Mouse (Mus musculus) fibroblast of lung, adult 2 months (primary cell): ENCODE results near the gene Pigr.

ENCODE experiments used
- DNase-seq: peaks from one replicate; pipeline ENCODE4 v3.0.0-alpha.2; 2011; ENCODE audit warnings: low read depth

The Pigr gene

DNA sequence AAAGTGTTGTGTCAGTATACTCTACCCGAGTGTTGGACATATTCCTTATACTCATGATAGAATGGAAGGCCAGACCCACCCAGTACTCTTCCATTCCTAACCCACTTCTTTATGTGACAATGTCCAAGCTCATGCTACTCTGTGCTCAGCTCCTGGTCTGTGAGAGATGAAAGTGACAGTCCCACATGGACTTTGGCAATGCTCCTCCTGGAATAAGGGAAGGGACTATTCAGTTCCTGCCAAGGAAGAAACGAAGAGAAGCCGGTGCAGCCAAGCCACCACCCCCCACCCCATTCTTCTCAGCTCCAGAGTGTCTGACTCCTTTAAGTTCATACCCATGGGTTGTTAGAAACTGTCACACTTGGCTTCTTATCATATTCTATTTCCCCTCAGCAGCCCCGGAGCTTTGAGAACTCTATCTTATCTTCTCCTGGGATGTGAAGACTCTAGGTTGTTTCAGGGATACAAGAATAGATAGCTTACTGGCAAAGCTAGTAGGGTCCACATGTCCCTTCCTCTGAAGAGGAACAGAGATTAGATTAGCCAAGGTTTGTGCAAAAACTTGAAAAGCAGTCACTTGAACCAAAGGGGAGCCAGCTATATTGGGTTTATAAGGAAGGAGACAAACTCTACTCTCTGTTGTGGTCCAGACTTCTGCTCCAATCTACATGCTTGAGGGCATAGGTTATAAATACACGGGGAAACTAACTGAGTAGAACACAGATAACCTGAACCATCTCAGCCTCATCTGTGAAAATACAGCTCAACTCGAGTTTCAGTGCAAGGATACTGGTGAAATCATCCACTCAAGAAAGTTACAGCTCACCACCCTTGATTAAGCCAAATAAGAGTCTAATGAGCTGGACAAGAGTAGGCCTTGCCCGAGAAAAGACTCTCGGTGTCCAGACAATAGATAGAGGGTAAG lies 3.7 kb downstream of the Pigr start:
- DNase-seq, result no peak

DNA sequence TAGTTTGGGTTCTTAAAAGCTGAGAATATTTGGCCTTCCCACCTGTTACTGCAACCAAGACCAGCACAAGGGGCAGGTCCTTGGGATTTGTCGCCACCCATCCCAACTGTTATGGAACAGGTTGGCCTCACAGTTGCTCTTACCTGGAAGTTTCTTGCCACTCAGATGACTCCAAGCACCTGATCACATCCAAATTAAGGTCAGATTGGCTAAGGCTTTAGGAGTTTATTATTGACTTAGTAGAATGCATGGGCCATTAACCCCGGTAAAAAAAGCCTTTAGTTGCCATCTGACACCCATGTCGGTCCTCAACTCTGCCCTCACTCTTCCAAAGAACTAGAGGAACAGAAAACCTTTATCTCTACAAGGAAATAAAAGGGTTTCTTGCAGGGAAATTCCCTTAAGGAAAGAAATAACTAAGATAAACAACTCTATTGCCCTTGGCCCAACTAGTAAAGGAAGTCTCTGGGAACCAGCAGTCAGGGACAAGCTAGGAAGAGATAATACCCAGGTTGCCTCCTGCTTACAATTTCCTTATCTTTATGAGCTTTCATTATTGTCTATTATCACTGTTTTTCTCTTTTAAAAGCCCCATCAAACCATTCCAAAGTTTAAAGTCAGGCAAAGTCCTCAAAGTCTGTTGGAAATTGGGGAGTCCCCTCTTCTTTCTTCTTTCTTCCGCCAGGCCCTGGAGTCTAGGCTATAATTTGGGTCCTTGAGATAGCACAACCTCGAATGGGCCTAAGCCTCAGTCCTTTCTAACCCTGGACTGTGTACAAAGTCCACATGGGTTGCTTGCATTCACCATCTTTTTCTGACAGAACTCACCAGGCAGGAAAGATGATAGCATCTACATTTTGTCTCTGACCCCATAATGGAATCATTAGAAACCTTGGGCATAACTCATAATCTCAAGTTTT lies 6.0 kb downstream of the Pigr start:
- no peak for DNase-seq

DNA sequence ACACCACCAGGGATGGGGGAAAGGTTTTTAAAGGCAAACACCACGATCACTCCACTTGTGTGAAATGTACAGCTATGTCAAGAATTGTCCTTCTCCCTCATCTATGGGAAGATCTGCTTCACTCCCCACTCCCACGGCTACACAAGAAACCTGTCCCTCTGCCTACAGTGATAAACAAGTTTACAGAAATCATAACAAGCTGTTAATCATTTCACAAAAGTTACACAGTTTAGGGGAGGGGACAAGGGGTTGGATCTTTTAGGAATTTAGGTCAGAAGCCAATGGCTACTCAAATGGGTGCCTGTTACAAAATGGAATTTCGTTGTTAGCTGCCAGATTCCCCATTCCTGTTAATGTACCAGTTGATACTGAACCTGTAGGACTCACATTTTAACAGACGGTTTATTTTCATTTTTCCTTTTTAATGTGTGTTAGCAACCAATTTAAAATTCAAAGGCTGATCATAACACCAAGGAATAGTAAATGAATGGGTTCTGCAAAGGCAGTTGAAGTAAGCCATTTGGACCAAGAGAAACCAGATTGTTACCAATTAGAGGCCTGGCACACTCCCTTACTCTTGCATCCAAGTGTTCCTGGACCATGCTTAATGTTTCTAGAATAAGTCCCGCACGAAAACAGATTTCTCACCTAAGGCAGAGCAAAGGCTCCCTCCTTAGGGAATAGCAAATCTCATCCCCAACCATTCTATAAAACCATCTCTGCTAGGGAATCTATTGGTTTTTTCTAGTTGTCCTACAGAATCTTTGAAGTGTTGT lies 8.9 kb downstream of the Pigr start:
- DNase-seq, result no peak

DNA sequence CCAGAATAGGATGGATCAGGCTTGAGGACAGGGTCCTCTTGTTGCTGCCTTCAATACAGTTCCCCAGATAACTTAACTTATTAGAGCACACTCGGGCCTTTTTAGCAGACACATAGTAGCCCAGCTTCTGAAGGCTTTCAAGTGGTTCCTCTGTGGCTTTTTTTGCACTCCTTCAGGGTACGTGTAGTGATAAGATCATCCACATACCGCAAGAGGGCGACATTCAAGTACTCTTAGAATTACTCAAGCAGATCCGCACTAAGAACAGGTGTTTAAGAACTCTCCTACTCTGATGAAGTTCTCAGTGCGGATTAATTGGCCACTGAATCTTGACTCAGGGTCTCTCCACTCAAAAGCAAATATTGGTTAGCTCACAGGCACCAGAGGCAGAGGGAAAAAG lies 11.8 kb downstream of the Pigr start:
- no peak for DNase-seq

DNA sequence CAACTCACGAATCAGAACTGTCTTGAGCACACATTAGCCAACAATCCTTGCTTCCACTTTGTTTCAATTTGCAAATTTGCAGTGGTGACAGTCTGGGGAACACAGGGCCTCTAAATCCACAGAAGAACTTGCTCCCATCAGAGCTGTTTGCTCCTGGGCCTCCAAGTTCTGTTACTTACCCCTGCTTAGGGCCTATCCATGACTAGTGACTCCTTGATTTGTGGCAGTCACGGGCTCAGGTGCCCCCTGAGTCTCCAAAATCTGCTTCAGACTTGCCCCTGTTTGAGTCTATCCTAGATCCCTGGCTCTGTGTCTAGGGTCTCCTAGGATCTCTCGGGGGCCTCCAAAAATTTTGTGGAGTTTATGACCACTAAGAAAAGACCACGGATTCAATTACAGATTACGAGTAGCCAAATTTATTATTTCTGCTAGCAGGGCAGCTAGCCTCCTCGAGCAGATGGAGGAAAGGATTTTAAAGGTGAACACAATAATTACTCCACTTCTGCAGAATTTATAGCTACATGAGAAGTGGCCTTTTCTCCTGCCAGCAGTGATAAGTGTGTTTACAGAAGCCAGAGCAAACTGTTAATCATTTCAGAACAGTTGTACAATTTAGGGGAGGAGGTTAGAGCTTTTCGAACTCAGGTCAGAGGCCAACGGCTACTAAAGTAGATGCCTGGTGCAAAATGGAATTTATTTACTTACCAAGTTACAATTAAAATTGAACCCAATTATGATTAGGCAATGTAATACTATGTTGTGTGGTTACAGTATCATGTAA lies 14.3 kb downstream of the Pigr start:
- no peak for DNase-seq

DNA sequence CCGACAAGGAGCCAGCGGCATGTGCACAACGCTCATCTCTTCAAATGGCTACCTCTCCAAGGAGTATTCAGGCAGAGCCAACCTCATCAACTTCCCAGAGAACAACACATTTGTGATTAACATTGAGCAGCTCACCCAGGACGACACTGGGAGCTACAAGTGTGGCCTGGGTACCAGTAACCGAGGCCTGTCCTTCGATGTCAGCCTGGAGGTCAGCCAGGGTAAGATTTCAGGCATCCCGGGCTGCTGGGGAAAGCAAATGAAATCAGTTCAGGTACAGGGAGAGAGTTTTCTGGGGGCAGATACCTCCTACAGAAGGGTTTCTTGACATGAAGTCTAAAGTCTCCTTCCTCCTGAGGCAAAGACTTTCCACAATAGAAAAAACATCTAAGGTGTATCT lies 15.1 kb downstream of the Pigr start:
- no peak for DNase-seq

DNA sequence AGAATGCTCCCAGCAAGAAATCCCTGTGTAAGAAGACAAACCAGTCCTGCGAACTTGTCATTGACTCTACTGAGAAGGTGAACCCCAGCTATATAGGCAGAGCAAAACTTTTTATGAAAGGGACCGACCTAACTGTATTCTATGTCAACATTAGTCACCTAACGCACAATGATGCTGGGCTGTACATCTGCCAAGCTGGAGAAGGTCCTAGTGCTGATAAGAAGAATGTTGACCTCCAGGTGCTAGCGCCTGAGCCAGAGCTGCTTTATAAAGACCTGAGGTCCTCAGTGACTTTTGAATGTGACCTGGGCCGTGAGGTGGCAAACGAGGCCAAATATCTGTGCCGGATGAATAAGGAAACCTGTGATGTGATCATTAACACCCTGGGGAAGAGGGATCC lies 18.0 kb downstream of the Pigr start:
- DNase-seq, result no peak

DNA sequence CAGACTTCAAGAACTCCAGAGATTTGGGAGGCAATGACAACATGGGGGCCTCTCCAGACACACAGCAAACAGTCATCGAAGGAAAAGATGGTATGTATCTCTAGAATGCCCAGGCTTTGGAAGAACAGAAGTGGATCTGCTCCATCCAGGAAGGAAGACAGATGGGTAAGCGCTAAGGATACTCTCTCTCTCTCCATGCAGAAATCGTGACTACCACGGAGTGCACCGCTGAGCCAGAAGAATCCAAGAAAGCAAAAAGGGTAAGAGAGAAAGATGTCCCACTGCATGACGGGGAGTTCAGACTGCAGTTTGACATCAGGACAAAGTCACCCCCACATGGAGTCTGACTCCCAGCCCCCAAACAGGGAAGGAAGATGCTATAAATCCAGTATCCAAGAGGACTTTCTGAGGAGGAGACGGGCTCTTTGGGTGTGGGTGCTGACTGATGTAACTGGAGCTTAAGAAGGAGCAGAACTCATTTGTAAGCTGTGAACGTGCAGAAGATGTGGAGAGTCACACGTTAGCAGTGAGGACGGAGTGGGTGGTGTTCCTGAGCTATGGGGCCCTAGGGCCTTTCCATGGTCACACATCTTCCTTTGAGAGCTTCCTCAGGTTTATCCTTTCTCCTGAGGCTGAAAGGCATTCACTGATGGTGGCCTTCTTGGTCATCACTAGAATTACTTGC lies 23.2 kb downstream of the Pigr start:
- DNase-seq, result no peak

DNA sequence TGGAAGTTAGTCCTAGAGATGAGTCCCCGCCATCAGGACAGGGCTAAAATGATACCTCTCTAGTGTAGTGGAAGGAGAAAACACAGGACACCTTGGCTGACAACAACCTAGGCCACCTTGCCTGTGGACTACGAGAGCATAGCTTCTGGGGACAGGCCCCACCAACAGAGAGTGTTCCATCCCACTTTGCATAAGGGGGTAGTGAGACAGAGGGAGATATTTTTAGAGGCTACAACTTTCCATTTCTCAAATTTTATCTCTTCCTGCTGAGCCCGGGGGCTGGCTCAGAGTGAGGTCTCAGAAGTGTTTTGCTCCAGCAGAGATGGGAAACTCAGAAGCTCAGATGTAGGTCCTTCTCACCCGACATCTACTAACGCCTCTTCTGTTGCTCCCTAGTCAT lies 23.9 kb downstream of the Pigr start:
- DNase-seq, result no peak

DNA sequence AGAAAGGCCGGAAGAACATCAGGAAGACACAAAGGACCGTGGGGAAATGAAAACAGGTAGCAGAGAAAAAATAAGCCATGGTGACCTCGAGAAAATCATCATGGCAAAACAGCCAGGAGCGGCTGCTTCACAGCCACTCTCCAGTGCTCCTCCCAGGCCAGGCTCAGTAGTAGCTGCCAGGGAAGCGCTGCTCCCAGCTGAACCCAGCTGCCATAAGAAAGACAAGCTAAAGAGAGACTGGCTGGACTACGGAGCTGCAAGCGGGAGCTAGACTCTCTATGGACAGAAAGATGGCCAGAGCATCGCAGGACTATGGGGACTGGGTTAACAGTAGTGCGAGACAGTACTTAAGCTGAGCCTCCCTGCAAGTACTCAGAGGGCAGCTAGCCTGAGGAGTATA lies 28.3 kb downstream of the Pigr start:
- no peak for DNase-seq

DNA sequence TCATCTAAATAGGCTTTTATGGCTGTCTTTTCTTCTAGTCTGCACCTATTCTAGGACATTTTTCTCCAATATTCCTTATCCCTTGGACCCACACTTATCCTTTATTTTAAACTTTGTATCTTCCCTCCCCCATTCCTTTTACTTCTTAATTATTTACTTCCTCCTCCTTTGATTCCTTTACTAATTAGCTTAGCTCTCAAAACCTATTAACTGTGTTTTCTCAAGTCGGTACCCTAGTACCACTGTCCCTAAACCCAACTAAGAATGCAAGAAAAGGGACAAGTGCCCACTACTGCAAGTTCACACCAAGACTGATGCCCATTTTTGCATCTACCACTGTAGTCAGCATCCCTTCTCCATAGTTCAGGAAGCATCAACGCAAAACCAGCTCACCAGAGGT lies 29.2 kb downstream of the Pigr start:
- no peak for DNase-seq

DNA sequence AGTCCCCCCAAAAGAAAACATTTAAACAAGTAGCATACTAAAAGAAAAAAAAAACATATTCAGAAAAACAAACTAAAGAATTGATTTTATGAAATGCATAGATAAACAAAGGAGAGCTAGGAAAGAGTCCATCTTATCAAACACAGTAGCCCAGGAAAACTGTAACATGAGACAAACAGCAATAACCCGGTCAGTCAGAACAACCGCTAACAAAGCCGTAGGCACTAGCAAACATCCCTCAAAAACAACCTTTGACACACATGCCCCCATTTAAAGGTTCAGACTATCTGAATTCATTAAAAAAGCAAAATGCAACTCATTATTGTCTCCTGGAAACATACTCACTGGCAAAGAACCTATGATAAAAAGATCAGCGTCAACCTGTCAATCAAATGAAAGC lies 31.0 kb downstream of the Pigr start:
- no peak for DNase-seq

DNA sequence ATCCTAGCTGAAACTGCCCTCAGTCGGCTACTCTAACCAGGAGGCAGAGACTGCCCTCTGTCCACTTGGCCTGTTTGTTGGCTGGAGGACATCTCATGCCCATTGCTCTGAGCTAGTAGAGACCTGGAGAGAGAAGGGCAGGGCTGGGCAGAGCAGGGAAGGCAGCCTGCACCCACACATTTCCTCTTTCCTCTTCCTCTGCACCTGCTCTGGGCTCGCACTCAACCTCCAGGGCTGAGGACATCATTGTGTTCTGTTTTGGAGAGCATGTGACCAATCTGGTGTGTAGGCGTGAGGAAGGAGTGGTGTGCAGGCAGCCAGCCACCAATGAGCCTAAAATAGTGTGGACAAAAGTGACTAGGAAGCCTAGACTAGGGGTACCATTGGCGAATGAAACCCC lies 37.8 kb downstream of the Pigr start:
- DNase-seq, result no peak

DNA sequence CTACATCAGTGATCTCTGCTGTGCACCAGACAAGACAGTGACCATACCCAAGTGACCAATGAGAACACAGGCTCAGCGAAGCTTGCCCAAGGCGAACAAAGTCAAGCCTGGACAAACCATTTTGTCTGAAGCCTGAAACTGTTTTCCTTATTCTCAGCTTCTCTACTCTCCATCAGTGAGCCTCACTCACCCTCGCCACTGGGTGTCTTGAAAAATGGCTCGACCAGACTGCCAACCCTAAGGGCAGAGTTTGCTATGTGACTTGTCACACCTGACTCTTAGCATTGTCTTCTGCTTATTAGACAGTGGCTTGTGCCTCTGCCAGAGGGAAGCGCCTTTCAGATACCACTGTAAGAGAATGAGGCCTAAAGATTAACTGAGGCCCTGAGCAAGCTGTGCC lies 38.3 kb downstream of the Pigr start:
- no peak for DNase-seq

DNA sequence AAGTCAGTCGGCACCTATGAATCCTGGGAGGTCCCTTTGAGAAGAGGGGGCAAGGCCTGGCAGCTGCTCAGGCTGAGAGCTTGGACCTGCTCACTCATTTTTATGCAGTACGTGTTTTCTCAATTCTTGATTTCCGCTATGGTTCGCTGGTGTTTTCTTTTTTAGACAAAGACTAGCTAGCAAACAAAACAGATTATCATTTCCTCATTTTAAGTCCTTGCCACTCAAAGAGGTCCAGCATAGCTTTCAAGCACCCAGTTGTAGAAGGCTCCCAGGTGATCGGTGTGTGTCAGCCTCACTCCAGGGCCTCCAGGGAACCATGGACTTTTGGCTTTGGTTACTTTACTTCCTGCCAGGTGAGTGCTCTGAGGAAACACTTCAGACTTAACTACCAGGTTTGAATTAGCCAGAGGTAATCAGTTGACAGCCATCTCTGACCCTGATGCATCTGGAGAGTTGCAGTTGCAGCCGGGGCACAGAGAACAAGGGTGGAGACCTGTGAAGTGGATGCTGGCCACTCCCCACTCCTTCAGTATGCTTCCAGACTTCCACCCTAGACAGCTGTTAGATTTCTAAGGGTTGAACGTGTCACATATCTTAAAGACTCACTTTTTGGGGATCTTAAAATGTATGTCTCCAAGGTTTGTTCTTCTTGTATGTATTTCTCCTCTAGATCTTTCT lies 39.2 kb downstream of the Pigr start, which contains the start of gene Fcmr:
Gene Fcmr (plus strand): TSS at position 129 of the 681 bp plus-strand sequence.
- no peak for DNase-seq

DNA sequence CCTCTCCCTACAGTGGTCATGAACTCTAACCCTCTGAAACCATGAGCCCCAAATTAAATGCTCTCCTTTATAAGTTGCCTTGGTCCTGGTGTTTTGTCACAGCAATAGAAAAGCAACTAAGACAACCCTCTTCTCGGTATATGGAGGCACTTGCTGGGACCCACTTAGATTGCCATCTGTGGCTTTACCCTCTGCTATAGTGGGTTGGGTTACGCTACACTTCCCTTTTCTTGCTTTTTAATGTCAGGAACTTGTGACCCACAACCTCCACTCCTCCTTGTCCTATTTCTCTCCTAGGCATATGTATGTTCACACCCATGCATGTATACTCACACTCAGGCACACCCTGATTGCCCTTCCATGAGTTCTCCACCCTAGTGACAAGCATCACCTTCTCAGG lies 46.4 kb downstream of the Pigr start:
- DNase-seq, result no peak

DNA sequence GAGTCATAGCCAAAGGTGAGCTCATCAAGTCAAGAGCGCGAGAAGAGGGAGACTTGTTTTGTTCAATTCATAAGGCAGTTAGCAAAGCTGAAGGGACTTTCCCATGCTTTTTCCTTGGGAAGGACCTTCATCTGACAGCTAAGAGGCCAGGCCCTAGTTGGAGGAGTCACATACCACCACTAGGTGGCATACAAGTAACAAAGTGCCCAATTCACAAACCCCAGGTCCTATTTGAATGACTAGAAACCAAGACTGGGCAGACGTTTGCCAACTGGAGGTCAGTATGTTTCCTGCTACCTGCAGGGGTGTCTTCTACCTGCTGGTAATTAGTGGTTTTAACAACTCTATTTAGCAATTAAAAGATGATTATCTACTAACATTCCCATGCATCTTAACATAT lies 48.7 kb downstream of the Pigr start:
- peak; percentile 22 for DNase-seq

DNA sequence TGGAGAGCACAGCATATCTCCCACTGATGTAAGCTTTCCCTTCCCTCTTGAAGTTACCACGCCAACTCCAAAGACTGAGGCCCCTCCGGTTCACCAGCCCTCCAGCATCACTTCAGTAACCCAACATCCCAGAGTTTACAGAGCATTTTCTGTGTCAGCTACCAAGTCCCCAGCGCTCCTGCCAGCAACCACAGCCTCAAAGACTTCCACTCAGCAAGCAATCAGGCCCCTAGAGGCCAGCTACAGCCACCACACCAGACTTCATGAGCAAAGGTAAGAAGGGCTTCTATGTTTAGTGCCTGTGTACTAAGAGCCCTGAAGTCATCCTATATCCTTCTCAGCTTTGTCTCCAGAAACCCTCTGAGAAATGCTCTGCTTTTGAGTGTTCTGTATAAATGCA lies 49.4 kb downstream of the Pigr start:
- DNase-seq, result no peak

DNA sequence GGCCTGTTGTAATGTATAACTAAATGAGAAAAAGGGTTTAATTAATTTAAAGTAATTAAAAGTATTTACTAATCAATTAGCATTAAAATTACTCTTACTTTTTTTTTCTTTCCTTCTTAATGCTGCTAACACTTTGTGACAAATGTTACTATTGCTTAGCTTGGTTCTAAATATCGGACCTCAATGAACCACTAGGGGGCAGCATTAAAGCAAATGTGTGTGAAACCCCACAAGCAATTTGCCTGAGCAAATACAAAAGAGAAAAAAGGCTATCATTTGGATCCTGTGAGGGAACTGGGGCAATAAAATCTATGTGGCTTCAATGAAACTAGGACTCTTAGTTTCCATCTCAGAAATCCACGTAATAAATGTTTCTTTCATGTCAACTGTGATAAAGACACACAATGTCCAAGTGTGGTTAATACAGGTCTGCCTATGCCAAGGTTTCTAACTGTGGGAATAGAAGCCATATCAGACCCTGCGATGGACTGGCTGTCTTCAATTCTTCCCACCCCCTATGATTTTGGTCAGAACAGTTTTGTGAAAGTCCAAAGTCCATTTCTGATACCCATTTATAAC lies 50.5 kb downstream of the Pigr start:
- peak; percentile 25 for DNase-seq
